Mouse (Mus musculus) MEL (cell line): ENCODE data around the gene Stard3nl. TPM values are rescaled to one million over a fixed set of nuclear protein-coding genes. Genes with fewer than 3 reads are reported as not detected.

Experiments
- DNase-seq: peaks from one replicate; pipeline ENCODE4 v3.0.0; 2011; ENCODE audit warnings: low read depth, low spot score
- H3K27ac ChIP-seq: 2 replicates; pipeline ENCODE4 v1.5.1; 2012; ENCODE audit warnings: low read depth, mild to moderate bottlenecking, control low read depth, low read length, moderate library complexity; ENCODE audit not compliant: control insufficient read depth
- H3K27me3 ChIP-seq, 2 experiments: fragments of 150-350 bp in 1 of 2; sonication (generic) in 1 of 2; 2 replicates each; pipeline ENCODE4 v1.6.1; 2012; ENCODE audit warnings: low read length in 2 of 2, mild to moderate bottlenecking in 2 of 2, improper control_type of control experiment in 1 of 2, moderate library complexity in 1 of 2; ENCODE audit not compliant: insufficient read depth in 2 of 2, control insufficient read depth in 1 of 2
- H3K36me3 ChIP-seq, 2 experiments: 2 replicates each; pipeline ENCODE4 v1.6.1; 2012 to 2014; ENCODE audit warnings: low read length in 2 of 2, improper control_type of control experiment in 1 of 2, inconsistent platforms in 1 of 2, mild to moderate bottlenecking in 1 of 2; ENCODE audit not compliant: insufficient read depth in 2 of 2, control insufficient read depth in 1 of 2
- H3K4me1 ChIP-seq, 2 experiments: fragments of 150-350 bp in 1 of 2; sonication (generic) in 1 of 2; 2 replicates each; pipeline ENCODE4 v1.6.1; 2012; ENCODE audit warnings: low read length in 2 of 2, improper control_type of control experiment in 1 of 2, mild to moderate bottlenecking in 1 of 2; ENCODE audit not compliant: insufficient read depth in 2 of 2, control insufficient read depth in 1 of 2
- H3K4me3 ChIP-seq, 2 experiments: fragments of 150-350 bp in 1 of 2; sonication (generic) in 1 of 2; 2 replicates each; pipeline ENCODE4 v1.5.1; 2012; ENCODE audit warnings: low read depth in 2 of 2, low read length in 2 of 2, mild to moderate bottlenecking in 2 of 2, moderate library complexity in 2 of 2, control low read depth in 1 of 2, improper control_type of control experiment in 1 of 2; ENCODE audit not compliant: control insufficient read depth in 1 of 2, insufficient read depth in 1 of 2
- H3K79me2 ChIP-seq: 2 replicates; pipeline ENCODE4 v1.6.1; 2012; ENCODE audit warnings: mild to moderate bottlenecking, low read length, moderate library complexity; ENCODE audit not compliant: control insufficient read depth, poor library complexity, insufficient read depth
- H3K9ac ChIP-seq: 2 replicates; pipeline ENCODE4 v1.6.1; 2012; ENCODE audit warnings: low read depth, mild to moderate bottlenecking, control low read depth, low read length, moderate library complexity; ENCODE audit not compliant: control insufficient read depth, poor library complexity, severe bottlenecking
- H3K9me3 ChIP-seq: fragments of 150-350 bp; sonication (generic); replicated peaks from 2 replicates; pipeline ENCODE4 v1.6.1; 2012; ENCODE audit warnings: mild to moderate bottlenecking, low read length, improper control_type of control experiment, moderate library complexity; ENCODE audit not compliant: insufficient read depth
- BHLHE40 ChIP-seq: IDR thresholded peaks from 2 replicates; pipeline ENCODE4 v1.6.1; 2012; ENCODE audit warnings: low read depth, mild to moderate bottlenecking, inconsistent platforms, low read length, improper control_type of control experiment, borderline replicate concordance
- CHD1 ChIP-seq: IDR thresholded peaks from 2 replicates; pipeline ENCODE4 v1.6.1; 2012; ENCODE audit warnings: low read depth, mild to moderate bottlenecking, inconsistent platforms, low read length, improper control_type of control experiment
- CTCF ChIP-seq, 3 experiments: IDR thresholded peaks in 2 of 3; conservative IDR thresholded peaks in 1 of 3; 2 replicates each; pipeline ENCODE4 v1.5.1; 2011 to 2012; ENCODE audit warnings: low read length in 3 of 3, low read depth in 2 of 3, mild to moderate bottlenecking in 2 of 3, improper control_type of control experiment in 1 of 3, inconsistent platforms in 1 of 3, mixed read lengths in 1 of 3, moderate library complexity in 1 of 3; ENCODE audit not compliant: control insufficient read depth in 1 of 3, insufficient read depth in 1 of 3, poor library complexity in 1 of 3, severe bottlenecking in 1 of 3
- E2F4 ChIP-seq: IDR thresholded peaks from 2 replicates; pipeline ENCODE4 v1.6.1; 2011; ENCODE audit warnings: low read depth, low read length, improper control_type of control experiment, borderline replicate concordance
- ELF1 ChIP-seq: IDR thresholded peaks from 2 replicates; pipeline ENCODE4 v1.6.1; 2014; ENCODE audit warnings: low read depth, mild to moderate bottlenecking, inconsistent platforms, low read length, improper control_type of control experiment, moderate library complexity
- EP300 ChIP-seq, 2 experiments: IDR thresholded peaks; 2 replicates each; pipeline ENCODE4 v1.6.1; 2011; ENCODE audit warnings: improper control_type of control experiment in 2 of 2, low read length in 2 of 2, low read depth in 1 of 2, mild to moderate bottlenecking in 1 of 2
- ETS1 ChIP-seq: IDR thresholded peaks from 2 replicates; pipeline ENCODE4 v1.6.1; 2012; ENCODE audit warnings: low read depth, mild to moderate bottlenecking, inconsistent platforms, low read length, improper control_type of control experiment, moderate library complexity
- GATA1 ChIP-seq: IDR thresholded peaks from 2 replicates; pipeline ENCODE4 v1.6.1; 2011; ENCODE audit warnings: low read depth, low read length, improper control_type of control experiment
- HCFC1 ChIP-seq: IDR thresholded peaks from 2 replicates; pipeline ENCODE4 v1.6.1; 2012; ENCODE audit warnings: low read depth, mild to moderate bottlenecking, inconsistent platforms, low read length, improper control_type of control experiment, moderate library complexity
- JUND ChIP-seq: IDR thresholded peaks from 2 replicates; pipeline ENCODE4 v1.6.1; 2011; ENCODE audit warnings: low read depth, mild to moderate bottlenecking, improper control_type of control experiment, low read length
- MAFK ChIP-seq: IDR thresholded peaks from 2 replicates; pipeline ENCODE4 v1.6.1; 2011; ENCODE audit warnings: low read depth, mild to moderate bottlenecking, low read length, improper control_type of control experiment, borderline replicate concordance
- MAX ChIP-seq: IDR thresholded peaks from 2 replicates; pipeline ENCODE4 v1.6.1; 2011; ENCODE audit warnings: low read length, improper control_type of control experiment
- MYB ChIP-seq: IDR thresholded peaks from 2 replicates; pipeline ENCODE4 v1.6.1; 2011; ENCODE audit warnings: mild to moderate bottlenecking, low read depth, low read length, improper control_type of control experiment
- MYC ChIP-seq: IDR thresholded peaks from 2 replicates; pipeline ENCODE4 v1.6.1; 2011; ENCODE audit warnings: low read depth, mild to moderate bottlenecking, low read length, improper control_type of control experiment, moderate library complexity
- NRF1 ChIP-seq: IDR thresholded peaks from 2 replicates; pipeline ENCODE4 v1.6.1; 2014; ENCODE audit warnings: low read depth, mild to moderate bottlenecking, inconsistent platforms, low read length, improper control_type of control experiment, moderate library complexity; ENCODE audit not compliant: poor library complexity, insufficient read depth, severe bottlenecking
- POLR2A ChIP-seq, 2 experiments: IDR thresholded peaks; 2 replicates each; pipeline ENCODE4 v1.6.1; 2011 to 2012; ENCODE audit warnings: low read length in 2 of 2, mild to moderate bottlenecking in 2 of 2, control low read depth in 1 of 2, improper control_type of control experiment in 1 of 2, low read depth in 1 of 2, moderate library complexity in 1 of 2; ENCODE audit not compliant: control insufficient read depth in 1 of 2, insufficient read depth in 1 of 2, poor library complexity in 1 of 2
- POLR2AphosphoS2 ChIP-seq: IDR thresholded peaks from 2 replicates; pipeline ENCODE4 v1.6.1; 2011; ENCODE audit warnings: low read length, improper control_type of control experiment
- POLR2AphosphoS5 ChIP-seq: IDR thresholded peaks from 2 replicates; pipeline ENCODE4 v1.6.1; 2012; ENCODE audit warnings: low read depth, borderline replicate concordance, mild to moderate bottlenecking, inconsistent platforms, low read length, moderate library complexity, mixed read lengths
- RAD21 ChIP-seq: IDR thresholded peaks from 2 replicates; pipeline ENCODE4 v1.6.1; 2011; ENCODE audit warnings: mild to moderate bottlenecking, low read depth, low read length, improper control_type of control experiment
- RCOR1 ChIP-seq: IDR thresholded peaks from 2 replicates; pipeline ENCODE4 v1.6.1; 2012; ENCODE audit warnings: low read depth, mild to moderate bottlenecking, inconsistent platforms, low read length, improper control_type of control experiment
- SMC3 ChIP-seq: IDR thresholded peaks from 2 replicates; pipeline ENCODE4 v1.6.1; 2011; ENCODE audit warnings: low read depth, low read length, improper control_type of control experiment
- TCF12 ChIP-seq: IDR thresholded peaks from 2 replicates; pipeline ENCODE4 v1.6.1; 2014; ENCODE audit warnings: low read depth, mild to moderate bottlenecking, inconsistent platforms, low read length, improper control_type of control experiment, moderate library complexity
- USF1 ChIP-seq: IDR thresholded peaks from 2 replicates; pipeline ENCODE4 v1.6.1; 2014; ENCODE audit warnings: low read depth, mild to moderate bottlenecking, inconsistent platforms, low read length, improper control_type of control experiment, moderate library complexity
- ZNF384 ChIP-seq: IDR thresholded peaks from 2 replicates; pipeline ENCODE4 v1.6.1; 2012; ENCODE audit warnings: low read depth, mild to moderate bottlenecking, inconsistent platforms, low read length, improper control_type of control experiment
- polyA plus RNA-seq, 2 experiments: library from polyadenylated mRNA; stranded (reverse) in 1 of 2; unstranded in 1 of 2; fragments of >175 nt in 1 of 2; fragments of >200 nt in 1 of 2; gene quantifications; 2 replicates each; pipeline versions ENCODE4 v1.2.1 to v1.2.4; 2012; ENCODE audit warnings: low replicate concordance in 2 of 2, low read depth in 1 of 2; ENCODE audit not compliant: insufficient read length in 2 of 2, insufficient read depth in 1 of 2, missing spikeins in 1 of 2
- total RNA-seq: library from RNA; depleted of rRNA; stranded (reverse); fragments of 300-350 nt; gene quantifications from 2 replicates; pipeline ENCODE4 v1.2.3, GENCODE M21; 2012

The Stard3nl gene
- total and polyA plus RNA-seq, 3 experiments, result 16.1 to 22.9 TPM; not detected in 1

DNA sequence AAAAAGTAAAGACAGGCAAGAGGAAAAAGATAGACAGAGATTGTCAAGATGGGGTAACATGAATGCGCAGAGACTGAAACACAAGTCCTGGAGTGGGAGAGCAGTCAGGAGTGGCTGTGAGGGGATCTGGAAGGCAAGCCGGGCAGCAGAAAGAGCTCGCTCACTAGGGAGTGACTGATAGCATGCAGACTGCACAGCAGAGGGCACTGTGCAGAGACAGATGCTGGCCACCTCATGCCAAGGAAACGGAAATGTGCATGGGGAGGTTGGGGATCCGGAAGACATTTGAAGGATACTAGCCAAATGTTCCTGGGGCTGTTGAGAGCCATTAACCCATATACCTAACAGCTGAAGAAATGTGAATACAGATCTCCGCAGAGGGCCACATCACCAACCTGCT is 33.2 kb downstream of the Stard3nl start:
- Histone ChIP-seq H3K36me3 (no peaks in the 10 kb centered on the region), H3K27me3 (no peaks in the 10 kb centered on the region), H3K27ac (no peak overlapping the region), H3K9ac (no peak overlapping the region), H3K9me3 (no peaks in the 10 kb centered on the region), H3K79me2 (no peaks in the 10 kb centered on the region), H3K4me3 (no peak overlapping the region), H3K4me1 (no peaks in the 10 kb centered on the region)
- no peak for DNase-seq
- peak; percentile 25; the same call in 1 of the 2 replicates for TF ChIP-seq SMC3
- no peak for TF ChIP-seq MAFK
- peak in 2 of 3 experiments; percentile 10 to 30; a peak in 3 of 6 replicates for TF ChIP-seq CTCF (IDR thresholded peaks at IDR 0.05 in 2 of 3, conservative IDR thresholded peaks at IDR 0.05 in 1 of 3; ENCODE audit: control insufficient read depth in 1 of 3, insufficient read depth in 1 of 3, low read depth in 2 of 3, low read length in 3 of 3, poor library complexity in 1 of 3, severe bottlenecking in 1 of 3)

GRCm38 (mm10) chr13:19358027-19358426 is 37.6 kb downstream of the Stard3nl start:
- Histone ChIP-seq H3K79me2 (no peaks in the 10 kb centered on the region), H3K4me1 (no peaks in the 10 kb centered on the region), H3K27ac (no peak overlapping the region), H3K4me3 (no peak overlapping the region), H3K9ac (no peak overlapping the region), H3K27me3 (no peaks in the 10 kb centered on the region), H3K9me3 (no peaks in the 10 kb centered on the region), H3K36me3 (no peaks in the 10 kb centered on the region)
- no peak for DNase-seq
- no peak for TF ChIP-seq MYB

GRCm38 (mm10) chr13:19357301-19357700 is 38.3 kb downstream of the Stard3nl start:
- Histone ChIP-seq H3K79me2 (no peaks in the 10 kb centered on the region), H3K9me3 (no peaks in the 10 kb centered on the region), H3K27ac (no peak overlapping the region), H3K36me3 (no peaks in the 10 kb centered on the region), H3K4me3 (no peak overlapping the region), H3K9ac (no peak overlapping the region), H3K4me1 (no peaks in the 10 kb centered on the region), H3K27me3 (no peaks in the 10 kb centered on the region)
- TF ChIP-seq EP300 (IDR thresholded peaks at IDR 0.05; ENCODE audit: low read depth in 1 of 2, low read length in 2 of 2), result no peak
- TF ChIP-seq E2F4, result no peak
- TF ChIP-seq RCOR1, result no peak
- TF ChIP-seq RAD21, result no peak
- TF ChIP-seq GATA1, result no peak
- TF ChIP-seq POLR2A (IDR thresholded peaks at IDR 0.05; ENCODE audit: control insufficient read depth in 1 of 2, insufficient read depth in 1 of 2, low read depth in 1 of 2, low read length in 2 of 2, poor library complexity in 1 of 2), result no peak
- no peak for TF ChIP-seq TCF12
- no peak for TF ChIP-seq ZNF384
- no peak for TF ChIP-seq HCFC1
- TF ChIP-seq POLR2AphosphoS5, result no peak
- no peak for TF ChIP-seq BHLHE40
- TF ChIP-seq NRF1, result no peak
- no peak for TF ChIP-seq ELF1
- TF ChIP-seq POLR2AphosphoS2, result no peak
- TF ChIP-seq MYC, result no peak
- TF ChIP-seq USF1, result no peak
- no peak for TF ChIP-seq ETS1
- no peak for TF ChIP-seq JUND
- no peak for TF ChIP-seq CHD1
- no peak for TF ChIP-seq MAX
- DNase-seq, result no peak
